Mouse (Mus musculus) embryonic fibroblast, embryonic 13.5 days (primary cell): ENCODE data around the gene Rab3ip.

Experiments used
- CTCF ChIP-seq: IDR thresholded peaks from 2 replicates; pipeline ENCODE4 v1.5.1; 2011; ENCODE audit warnings: mild to moderate bottlenecking, control low read depth, low read length, moderate library complexity, borderline replicate concordance; ENCODE audit not compliant: insufficient read depth
- POLR2A ChIP-seq: IDR thresholded peaks from 2 replicates; pipeline ENCODE4 v1.6.1; 2011; ENCODE audit warnings: low read depth, mild to moderate bottlenecking, control low read depth, low read length, moderate library complexity

- no peak for TF ChIP-seq CTCF
- TF ChIP-seq POLR2A, result no peak
Observed at GRCm38 (mm10) chr10:116894540-116894939, 56.0 kb downstream of the Rab3ip start.
